Mouse (Mus musculus) gastrocnemius, postnatal 14 days (tissue): Measurements from ENCODE around the gene Cby1. TPM values are rescaled to one million over a fixed set of nuclear protein-coding genes. Genes with fewer than 3 reads are reported as not detected.
A peak's percentile ranks its signal among the peaks of the same experiment; 100 is the strongest.
"Not testable (repeated sequence)": the region's sequence is repeated elsewhere in the genome, so short reads cannot be mapped to it uniquely, and the experiment has no call there.

Experiments
- DNase-seq: peaks from one replicate; pipeline ENCODE4 v3.0.0; 2021; ENCODE audit warnings: mixed read lengths
- intact Hi-C: fragments of 180-260 bp; cut with DNase I; formaldehyde crosslinking; loops from one replicate; pipeline ENCODE4 v1.15.1; 2025; ENCODE audit warnings: low total_unique reads
- total RNA-seq, 2 experiments: library from RNA; stranded (reverse); gene quantifications; 2 replicates each; pipeline ENCODE4 v1.2.3; 2021

Gene Cby1
- total RNA-seq, 2 experiments from 2014 or later = 17.2 to 18.0 TPM

DNA sequence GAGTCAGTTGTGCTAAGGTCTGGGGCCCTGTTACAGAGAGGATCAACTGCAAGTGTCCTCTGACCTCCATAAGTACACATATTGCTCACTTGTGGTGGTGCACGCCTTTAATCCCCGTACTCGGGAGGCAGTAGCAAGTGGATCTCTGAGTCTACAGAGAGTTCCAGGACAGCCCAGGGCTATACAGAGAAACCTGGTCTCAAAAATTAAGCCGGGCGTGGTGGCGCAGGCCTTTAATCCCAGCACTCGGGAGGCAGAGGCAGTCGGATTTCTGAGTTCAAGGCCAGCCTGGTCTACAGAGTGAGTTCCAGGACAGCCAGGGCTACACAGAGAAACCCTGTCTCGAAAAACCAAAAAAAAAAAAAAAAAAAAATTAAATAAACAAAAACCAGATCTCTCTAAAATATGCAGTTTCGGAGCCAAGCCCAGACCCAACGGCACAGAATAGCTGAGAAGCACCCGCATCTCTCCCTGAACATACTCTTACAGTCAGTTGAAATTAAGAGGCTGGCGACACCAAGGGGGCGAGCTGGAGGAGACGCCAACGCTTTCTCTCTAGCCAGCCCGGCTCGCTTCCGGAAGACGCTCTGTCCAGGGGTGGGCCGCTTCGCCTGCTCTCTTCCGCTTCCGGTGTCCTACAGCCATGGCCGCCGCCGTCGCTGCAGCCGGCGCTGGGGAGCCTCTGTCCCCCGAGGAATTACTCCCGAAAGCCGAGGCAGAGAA is 11.4 kb downstream of the Cby1 start, which contains the start of gene Tomm22:
Tomm22 (plus strand) TSS at position 613 of the 723 bp plus-strand sequence.
- intact Hi-C loops = no loop called here
- peak; percentile 91 for DNase-seq

DNA sequence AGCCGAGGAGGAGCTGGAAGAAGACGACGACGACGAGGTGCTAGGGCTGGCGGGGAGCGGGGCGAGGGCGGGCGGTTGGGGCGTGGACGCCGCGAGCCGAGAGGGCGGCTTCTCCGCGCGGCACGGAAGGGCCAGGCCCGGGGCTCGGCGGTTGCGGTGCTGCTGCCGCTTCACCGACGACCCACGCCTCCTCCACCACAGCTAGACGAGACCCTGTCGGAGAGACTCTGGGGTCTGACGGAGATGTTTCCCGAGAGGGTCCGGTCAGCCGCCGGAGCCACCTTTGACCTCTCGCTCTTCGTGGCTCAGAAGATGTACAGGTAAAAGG is 11.9 kb downstream of the Cby1 start:
- intact Hi-C loops = no loop called here
- DNase-seq = no peak

DNA sequence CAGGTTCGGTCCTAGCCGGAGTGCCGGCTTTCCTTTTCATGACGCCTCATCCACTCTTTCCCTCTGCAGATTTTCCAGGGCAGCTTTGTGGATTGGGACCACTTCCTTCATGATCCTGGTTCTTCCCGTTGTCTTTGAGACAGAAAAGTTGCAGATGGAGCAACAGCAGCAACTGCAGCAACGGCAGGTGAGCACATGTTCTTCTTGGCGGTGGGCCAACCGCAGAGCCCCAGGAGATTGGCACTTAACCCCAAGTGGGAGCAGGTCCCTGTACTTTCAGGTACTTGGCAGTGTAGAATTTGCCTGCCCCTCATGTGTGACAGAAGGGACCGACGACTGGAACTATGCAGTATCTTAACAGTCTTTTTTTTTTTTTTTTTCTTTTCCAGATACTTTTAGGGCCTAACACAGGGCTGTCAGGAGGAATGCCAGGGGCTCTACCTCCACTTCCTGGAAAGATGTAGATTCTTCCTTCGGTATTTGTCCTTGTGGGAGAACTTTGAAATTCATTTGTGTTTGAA is 12.9 kb downstream of the Cby1 start:
- DNase-seq, intact Hi-C loops: not testable (repeated sequence)

DNA sequence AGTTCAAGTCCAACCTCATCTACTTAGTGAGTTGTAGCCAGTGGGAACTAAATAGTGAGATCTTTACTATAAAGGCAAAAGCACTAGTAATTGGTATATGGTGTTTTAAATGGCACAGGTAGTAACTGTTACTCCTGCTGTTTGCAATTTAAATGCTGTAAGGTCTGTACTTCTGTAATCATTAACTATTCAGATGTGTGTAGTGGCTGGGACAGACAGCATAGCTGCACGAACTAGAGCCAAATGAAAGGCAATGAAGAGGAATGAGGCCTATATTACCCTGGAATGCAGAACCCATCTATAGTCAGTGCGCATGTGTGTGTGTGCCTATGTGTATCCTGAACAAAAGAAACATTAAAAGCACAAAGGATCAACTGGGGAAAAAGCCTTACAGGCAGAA is 18.9 kb downstream of the Cby1 start:
- no peak for DNase-seq
- intact Hi-C loops = no loop called here

DNA sequence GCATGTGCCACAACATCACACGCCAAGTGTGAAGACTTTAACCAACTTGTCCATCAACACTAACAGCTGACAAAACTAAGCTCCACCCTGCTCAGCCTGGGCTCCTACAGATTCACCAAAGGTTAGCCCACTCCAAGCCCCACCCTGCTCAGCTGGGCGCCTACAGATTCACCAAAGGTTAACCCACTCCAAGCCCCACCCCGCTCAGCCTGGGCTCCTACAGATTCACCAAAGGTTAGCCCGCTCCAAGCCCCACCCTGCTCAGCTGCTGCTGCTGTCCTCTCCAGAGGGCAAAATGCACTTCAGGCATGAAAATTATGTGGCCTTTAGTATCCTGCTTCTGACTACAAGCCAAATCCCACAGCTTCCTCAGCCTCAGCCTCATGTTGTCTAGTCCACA is 23.0 kb downstream of the Cby1 start:
- intact Hi-C loops = no loop called here

DNA sequence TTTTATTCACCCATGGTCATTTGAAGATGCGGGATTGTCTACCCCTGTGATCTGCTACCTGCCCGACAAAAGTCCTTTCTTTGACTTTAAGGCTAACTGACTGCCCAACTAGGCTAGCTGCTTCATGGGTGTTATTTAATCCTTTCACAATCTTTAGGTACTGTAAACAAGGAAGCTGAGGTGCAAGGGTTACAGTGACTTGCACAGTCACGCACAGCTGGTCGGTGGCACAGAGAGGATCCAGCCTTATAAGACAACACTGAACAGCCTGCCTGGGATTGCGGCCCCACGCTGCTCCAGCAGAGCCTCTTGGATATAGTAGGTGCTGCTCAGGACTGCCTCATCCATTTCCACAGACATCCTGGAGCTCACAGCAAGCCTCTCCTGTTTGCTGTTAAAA is 24.1 kb downstream of the Cby1 start:
- intact Hi-C loops = no loop called here
- no peak for DNase-seq

More for the DNA sequence above, 23.0 kb downstream of the Cby1 start:
- DNase-seq = no peak

DNA sequence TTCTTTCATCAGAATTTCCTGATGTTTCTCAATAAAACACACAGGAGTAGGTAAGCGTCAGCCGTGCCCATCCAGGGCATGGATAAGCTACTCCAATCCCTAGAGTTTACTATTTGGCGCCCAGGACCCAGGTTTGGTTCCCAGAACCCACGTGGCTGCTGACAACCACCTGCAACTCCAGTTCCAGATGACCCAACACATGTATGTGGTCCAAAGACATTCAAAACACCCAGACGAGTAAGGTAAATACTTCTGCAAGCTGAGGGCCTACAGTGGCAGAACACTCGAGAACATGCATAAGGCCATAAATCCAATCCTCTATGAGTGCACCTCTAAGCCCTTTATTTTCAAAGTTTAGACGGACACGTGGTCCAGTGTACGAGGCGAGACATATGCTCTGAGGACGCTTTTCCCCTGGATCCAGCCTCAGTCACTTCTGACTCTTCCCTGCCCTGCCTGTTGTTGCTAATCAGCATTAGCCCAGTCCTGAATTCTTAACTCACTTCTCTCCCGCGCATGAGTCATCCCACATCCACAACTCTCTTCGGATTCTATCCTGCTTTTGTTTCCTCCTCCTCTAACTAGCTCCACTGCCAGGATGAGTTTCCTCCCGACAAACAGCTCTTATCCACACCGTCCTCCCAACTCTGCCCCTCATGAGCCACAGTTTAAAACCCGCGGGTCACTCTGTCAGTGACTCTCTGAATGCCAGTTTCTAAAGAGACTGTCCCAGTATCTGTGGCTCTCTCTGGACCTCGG is 24.9 kb downstream of the Cby1 start:
- intact Hi-C loops = no loop called here
- no peak for DNase-seq

DNA sequence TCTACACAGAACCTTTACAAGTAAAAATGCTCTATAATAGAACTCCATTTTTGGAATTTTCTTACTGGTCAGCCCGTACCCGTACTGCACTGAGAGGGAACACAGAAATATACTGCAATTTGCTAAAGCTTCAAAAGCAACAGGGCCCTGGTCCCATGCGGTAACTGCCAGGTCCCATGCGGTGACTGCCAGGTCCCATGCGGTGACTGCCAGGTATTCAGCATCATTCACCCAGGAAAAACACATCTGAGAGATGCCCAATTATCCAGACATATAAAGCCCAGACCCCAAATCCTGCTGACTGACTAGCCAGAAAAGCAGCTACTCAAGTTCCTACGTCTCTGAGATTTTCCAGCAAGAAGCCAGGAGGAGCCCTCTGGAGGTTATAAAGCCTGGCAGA is 25.6 kb downstream of the Cby1 start:
- intact Hi-C loops = no loop called here
- DNase-seq = no peak

DNA sequence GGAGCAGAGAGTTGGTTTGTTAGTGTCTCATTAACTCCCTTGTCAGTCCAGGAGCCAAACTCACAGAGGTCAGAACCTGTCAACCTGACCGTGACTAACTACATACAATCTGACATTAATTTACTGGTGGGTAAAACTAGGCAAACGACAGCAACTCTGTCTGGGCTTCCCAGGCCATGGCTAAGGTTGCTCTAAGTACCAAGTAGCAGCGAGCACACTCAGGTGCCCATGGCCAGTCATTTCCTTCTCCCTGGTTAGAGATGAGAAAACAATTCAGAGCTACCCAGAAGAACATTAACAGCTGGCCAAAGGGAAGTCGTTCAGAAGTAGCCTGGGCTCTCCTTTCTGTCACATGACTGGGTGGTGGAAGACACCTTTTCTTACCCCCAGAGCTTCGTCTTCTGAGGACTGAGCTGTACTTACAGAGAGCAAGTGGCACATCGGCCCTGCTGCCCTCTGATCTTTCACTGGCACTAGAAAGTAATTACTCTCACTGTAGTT is 26.2 kb downstream of the Cby1 start:
- intact Hi-C loops = no loop called here
- no peak for DNase-seq

DNA sequence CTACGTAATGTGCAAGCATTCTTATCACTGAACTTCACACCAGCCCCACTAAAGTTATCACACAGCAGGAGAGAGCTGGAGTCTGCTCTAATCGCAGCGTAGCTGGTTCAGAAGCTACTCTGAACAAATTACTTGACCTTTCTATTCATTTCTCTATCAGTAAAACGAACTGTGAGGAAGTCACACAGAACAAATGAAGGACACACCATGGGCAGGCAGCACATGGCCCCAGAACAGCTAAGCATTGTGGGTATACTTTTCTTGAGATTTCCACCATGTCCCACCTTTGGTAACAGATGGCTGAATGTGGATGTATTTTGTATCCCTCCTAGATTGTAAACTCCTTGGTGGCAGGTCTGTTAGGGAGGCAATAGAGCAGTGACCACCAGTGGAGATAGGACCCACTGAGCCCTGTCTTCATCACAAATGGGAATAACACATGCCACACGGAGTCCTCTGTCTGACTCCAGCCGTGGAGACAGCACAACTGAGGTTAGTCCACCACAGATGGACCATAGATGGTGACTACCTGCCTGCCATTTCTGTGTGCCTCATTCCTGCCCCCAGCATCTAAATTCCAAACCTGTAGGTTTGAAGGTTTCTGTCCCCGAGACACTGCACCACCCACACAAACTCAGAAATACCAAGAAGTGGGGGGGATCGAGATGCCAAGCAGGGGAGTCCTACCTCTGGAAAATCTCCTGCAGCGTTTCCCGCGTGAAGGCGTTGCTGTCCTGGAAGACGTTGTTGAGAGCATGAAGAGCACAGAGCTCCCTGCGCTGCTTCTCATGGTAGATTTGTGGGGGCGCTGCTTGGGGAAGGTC is 27.3 kb downstream of the Cby1 start:
- intact Hi-C loops = no loop called here
- no peak for DNase-seq

DNA sequence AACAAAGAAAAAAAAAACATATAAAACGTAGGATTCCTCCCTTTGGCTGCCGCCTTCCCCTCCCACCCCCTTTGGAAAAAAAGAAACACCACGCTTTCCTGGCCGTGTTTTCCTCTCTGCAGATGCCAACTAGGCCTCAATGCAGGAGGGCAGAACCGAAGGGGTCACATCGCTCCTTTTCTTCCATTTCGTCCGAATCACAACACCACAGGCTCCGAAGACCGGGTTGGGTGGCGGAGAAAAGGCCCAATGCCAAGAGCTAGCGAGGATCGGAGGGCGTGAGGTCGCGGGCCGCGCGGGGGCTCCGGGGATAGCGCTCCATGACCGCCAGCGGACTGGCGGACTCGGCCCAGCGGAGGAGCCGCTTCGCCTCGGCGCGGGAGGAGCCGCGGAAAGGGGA is 28.2 kb downstream of the Cby1 start:
- DNase-seq = no peak
- intact Hi-C loops = no loop called here

DNA sequence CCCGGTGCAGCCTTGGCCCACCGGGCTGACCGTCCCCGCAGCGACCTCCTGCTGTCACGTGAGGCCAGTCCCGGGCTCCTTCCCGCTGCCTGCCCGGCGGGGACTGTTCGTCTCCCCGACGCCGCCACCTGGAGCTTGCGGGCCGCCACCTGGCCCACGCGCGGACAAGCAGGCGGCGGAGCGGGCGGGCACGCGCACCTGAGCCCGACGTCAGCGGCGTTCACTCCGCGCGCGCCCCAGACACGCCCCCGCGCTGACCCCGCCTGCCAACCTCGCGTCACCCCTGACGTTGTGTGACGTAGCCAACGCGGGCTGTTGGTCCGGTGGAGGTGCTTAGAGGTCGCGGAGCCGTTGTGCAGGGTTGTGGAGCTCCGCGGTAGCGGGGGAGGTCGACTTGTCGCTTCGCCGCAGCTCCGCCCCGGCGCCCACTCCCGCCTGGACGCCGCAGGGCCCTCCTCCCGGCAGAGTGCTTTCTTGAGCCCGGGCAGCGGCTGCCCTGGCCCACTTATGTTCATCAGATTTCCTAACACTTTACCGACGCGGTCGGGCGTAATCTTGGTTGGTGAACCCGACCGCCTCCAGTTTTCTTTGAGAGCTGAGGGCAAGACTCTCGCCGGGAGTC is 28.8 kb downstream of the Cby1 start, which contains the start of gene Josd1:
Josd1 (minus strand) TSS at position 274 of the 622 bp plus-strand sequence.
- DNase-seq = peak; percentile 93
- intact Hi-C loops = no loop called here

DNA sequence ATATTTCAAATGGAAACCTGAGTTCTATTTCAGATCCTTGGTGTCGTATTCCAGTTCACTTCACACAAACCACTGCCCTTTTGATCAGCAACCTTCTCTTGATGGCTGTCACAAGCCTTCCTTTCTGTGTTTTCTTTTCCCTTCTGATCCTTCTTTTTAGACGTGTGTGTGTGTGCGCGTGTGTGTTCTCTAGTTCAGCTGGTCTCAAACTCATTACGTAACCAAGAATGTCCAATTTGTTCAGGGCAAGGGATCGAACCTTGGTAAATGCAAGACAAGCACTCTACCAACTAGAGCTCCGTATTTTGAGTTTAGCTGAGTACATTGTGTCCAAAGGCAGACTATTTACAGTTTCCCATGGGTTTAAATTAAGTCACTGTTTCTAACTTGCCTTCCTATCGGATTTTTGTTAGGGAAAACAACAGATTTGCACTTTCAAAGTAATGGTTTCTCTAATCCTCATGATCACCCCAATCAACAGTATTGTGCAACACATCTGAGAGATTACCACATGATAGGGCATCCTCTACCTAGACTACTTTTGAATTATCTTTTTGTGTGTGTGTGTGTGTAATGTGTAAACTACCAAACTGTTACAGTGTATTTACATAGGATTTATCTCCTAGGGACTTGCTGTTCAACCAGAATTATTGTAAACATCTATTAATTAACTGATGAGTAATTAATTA is 29.4 kb downstream of the Cby1 start:
- intact Hi-C loops = no loop called here
- DNase-seq = no peak

DNA sequence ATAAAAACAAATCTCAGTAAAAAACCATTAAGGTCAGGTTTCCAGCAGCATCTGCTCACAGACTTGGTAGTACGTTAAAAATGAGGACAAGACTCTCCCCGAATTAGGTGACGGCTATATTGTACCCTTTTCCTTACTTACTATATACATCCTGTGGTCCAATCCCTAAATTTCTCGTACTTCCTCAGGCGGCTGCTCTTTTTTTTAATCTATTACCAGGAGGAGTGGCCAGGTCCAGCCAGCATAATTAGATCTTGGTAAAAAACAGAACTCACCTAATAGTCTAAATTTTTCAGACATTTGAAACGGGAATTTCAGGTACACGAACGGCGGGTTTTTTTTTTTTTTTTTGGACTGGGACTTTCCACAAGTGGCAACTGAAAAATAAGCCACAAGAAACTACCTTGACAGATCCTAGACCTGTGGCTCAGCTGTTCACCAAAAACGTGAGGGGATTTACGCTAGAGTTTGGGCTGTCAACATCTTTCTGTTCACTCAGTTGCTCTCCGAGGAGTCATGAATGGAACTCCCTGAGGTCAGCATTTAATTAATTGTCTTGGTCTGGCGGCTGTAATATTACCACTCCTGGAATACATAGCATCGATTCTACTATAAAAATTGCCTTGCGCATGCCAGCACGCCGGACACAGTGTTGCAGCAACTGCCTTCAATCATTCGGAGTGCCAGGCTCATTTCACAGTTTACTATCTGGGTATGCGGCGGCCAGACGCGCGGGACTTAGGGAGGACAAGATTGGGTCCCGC is 30.8 kb downstream of the Cby1 start:
- no peak for DNase-seq
- intact Hi-C loops = no loop called here

DNA sequence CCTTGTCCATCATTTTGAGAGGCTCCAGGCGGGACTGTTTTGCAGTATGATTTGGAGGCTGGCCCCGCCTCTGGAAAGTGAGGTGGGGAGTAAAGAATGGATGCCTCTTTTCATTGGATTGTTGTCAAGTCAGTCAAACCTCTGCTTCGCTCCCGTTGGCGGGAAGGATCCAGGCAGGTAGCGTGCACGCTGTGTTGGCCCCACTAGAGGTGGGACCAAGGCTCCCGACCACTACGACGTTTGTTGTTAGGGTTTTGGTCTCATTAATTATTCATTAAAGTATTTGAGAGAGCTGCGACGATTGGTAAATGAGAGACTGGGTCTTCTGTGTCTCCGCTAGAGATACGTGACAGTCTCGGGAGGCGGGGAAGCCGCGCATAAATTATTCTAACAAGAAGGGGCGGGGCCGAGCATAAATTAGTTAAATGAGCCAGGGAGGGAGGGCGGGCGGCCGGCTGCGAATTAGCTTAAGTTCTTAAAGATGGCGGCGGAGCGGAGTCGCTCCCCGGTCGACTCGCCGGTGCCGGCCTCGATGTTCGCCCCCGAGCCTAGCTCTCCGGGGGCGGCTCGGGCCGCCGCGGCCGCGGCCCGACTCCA is 31.5 kb downstream of the Cby1 start, which contains the start of gene Gtpbp1:
Gtpbp1 (plus strand) TSS at position 420 of the 597 bp plus-strand sequence.
- intact Hi-C loops = no loop called here
- peak; percentile 96 for DNase-seq

DNA sequence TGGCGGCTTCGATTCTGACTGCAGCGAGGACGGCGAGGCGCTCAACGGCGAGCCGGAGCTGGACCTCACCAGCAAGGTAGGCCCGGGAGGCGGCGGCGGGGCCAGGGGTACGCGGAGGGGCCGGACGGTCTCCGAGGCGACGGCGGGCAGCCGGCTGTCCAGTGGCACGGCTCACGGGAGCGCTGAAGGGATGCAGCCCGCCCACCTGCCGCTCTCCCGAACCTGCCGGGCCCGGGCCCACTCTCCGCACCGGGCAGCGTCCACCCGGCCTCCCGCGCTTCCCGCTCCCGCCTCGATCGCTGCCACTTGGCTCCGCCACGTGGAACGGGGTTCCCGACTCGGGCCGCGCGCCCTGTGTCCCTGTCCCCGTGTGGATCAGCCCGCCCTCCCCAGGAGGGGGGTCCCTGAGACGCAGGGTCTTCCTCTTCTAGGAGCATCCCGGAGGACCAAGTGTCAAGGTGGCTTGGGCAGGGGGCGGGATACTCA is 32.1 kb downstream of the Cby1 start:
- intact Hi-C loops = no loop called here
- peak; percentile 47 for DNase-seq

DNA sequence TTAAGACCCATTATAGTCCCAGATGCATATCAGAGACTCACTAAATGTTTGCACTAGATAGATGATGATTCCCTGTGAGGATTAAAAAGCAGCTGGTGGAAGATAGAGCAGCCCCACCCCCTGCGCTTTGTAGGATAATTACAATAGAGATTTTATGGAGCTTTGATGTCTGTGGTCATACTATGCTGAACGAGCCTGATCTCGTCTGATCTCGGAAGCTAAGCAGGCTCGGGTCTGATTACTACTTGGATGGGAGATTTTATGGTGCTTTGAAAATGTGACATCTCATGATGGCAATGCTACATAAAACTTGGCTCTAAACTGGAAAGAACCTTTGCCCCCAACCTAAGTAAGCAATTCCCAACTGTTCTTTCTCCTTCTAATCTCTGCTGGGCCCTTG is 33.3 kb downstream of the Cby1 start:
- intact Hi-C loops = no loop called here
- no peak for DNase-seq

DNA sequence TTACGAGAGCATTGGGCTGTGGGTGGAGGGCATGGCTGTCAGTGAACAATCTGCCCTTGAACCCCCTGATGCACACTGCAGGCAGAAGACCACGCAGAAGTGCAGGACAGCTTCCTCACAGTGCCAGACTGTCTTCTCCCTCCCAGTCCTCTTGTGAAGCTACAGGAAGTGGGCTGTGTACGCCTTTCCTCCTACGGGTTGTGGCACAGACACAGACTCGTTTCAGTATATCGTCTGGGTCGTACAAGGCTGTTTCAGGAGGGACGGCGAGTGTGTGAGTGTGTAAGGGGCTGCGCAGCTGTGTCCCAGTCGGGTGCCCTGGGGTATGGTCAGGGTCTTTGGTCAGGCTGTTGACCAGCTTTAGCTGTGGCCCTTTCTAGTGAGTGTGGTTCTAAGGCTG is 34.7 kb downstream of the Cby1 start:
- intact Hi-C loops = no loop called here
- no peak for DNase-seq
